Mouse (Mus musculus) cerebellum, postnatal 25 days (tissue): ENCODE results near the gene Timm10b.
A peak's percentile ranks its signal among the peaks of the same experiment; 100 is the strongest.

Experiments used
- DNase-seq, 2 experiments: peaks; one replicate each; pipeline ENCODE4 v3.0.0; 2021; ENCODE audit warnings: mixed read lengths in 2 of 2

The Timm10b gene

DNA sequence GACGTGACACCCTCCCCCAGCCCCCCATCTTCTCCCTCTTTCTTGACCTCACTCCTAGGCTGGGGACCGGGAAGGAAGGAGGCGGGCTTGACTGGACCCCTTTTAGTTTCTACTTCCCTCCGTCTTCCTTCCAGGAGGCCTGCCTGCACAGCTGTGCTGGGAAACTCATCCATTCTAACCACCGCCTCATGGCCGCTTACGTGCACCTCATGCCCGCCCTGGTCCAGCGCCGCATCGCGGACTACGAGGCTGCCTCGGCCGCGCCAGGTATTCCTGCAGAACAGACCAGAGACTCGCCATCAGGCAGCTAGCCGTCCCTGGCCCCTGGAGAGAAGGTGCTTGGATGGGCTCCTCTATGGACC lies 1.0 kb downstream of the Timm10b start:
- peak in 1 of 2 experiments; percentile 57 for DNase-seq

DNA sequence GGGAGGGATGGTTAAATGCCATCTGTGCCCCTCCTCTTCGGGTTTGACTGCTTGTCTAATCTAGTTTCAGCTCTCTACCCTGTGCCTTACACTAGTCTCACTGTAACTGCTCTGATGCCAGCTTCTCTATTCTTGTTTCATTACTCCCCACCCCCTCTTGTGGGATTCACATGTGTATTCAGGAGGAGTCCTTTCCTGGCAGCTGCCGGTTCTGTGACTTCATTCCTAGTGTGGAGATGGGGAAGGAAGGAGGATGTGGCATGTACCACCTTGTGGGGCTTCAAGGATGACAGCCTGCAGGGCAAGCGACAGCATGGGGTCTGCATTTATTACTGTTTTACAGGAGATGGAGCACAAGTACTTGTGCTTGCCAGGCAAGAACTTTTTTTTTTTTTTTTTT lies 2.1 kb downstream of the Timm10b start:
- DNase-seq: no peak

DNA sequence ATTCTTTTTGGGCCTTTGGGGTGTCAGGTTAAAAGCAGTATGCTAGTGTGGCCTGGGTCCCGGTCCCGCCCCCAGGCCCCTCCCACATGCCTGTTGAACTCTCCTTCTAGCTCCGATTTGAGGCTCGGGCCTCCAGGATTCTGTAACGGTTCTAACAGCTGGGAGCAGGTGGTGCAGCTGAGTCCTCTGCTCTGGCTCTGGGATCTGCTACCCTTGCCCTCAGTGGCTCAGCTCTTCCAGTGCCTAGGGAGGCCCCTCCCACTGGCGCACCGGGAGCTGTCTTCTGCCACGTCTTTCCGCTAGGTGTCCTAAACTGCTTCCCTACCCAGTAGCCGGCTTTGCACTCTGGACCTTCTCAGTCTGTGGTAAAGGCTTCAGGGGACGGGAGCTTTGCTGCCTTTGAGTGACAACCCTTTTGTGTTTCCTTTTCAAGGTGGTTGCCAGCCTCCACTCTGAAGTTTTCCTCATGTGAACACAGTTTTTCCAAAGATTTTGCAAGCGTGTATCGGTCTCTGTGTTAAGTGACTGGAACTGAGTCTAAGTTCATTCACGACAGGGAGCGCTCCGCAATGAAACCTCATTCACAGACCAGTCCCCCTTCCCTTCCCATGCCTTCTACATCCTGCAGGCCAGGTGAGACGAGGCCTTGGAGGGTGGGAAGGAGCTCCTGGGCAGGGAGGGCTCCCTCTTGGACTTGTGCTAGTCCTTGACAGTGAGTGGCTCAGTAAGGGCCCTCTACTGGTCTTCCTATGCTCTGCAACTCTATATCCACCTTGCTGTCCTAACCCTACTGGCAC lies 11.0 kb downstream of the Timm10b start, which contains the start of gene Dnhd1:
Gene Dnhd1 (plus strand): TSS at position 189 of the 797 bp plus-strand sequence.
- peak; percentile 69 to 78 for DNase-seq

DNA sequence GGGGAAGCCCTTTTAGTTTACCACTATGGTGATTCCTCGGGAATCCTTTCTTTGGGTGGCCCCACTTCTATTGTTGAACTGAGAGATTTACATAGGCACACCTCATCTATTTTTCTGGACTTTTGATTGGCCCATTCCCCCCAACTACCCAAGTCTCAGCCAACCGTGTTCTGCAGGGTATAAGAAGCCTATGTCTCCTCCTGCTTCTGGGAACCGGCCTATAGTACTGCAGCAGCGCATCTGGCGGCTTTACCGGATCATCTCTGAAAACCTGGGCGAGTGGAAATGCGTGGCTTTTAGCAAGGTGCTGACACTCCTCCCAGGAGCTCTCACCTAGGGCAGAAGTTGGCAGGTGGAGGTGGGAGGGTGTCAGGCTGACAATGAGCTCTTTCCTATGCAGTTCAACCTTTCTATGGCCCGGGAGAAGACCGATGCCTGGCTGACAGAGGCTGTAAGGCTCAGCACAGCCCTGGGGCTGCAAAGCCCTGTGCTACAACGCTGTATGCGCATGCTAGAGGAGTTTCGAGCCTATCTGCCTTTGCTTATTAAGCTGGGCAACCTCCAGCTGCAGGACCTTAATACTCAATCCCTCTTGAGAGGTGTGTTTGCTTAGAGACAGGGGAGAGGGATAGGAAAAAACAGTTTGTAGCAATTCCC lies 45.8 kb downstream of the Timm10b start:
- no peak for DNase-seq

GRCm38 (mm10) chr7:105690875-105691274 lies 51.0 kb downstream of the Timm10b start:
- no peak for DNase-seq
